Mouse (Mus musculus): ENCODE data around the gene Poc1a.
A peak's percentile ranks its signal among the peaks of the same experiment; 100 is the strongest.

Gene Poc1a

DNA sequence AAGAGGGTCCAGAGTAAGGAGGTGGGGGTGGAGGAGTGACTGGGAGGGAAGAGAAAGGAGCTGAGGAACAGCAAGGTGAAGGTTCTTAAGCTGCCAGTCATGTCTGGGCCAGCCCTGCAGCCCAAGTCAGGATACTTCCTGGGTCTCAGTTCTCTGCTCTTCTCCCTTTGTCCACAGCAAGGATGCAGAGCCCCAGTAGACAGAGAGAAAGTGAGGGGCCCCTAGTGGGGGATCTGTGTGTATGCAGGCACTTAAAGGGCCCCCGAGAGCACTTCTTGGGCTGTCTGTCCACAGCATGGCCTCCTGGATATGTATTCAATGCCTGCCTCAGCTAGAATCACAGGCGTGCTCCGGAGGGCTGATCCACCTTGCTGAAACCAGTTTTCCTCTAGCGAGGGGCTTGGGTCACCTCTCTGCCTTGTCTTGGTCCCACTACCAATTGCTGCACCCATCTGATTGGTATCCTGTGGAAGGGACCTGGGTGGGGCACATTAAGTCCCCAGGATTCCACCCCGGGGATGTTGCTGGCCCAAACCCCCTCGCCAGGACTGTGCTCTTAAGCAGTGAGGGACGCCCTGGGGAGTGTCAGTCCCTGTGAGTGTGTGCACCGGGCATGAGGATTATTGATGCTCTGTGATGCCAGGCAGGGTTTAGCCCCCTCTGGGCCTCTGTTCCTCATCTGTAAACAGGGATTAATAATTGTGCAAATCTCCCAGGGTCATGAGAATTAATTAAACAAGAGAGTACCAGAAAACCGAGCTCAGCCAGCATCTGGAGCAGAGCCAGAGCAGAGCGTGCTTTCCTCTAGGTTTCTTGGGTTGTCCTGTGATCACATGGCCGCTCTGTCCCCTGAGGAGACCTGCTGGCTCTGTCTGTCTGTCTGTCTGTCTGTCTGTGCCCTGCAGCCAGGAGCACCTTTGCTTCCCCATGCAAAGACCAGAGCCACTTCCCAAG, 114.1 kb downstream of the Poc1a start:
- DNase-seq (ENCODE audit: inconsistent age in 2 of 2, low spot score in 1 of 2), result peak in 1 of 2 experiments; percentile 37

DNA sequence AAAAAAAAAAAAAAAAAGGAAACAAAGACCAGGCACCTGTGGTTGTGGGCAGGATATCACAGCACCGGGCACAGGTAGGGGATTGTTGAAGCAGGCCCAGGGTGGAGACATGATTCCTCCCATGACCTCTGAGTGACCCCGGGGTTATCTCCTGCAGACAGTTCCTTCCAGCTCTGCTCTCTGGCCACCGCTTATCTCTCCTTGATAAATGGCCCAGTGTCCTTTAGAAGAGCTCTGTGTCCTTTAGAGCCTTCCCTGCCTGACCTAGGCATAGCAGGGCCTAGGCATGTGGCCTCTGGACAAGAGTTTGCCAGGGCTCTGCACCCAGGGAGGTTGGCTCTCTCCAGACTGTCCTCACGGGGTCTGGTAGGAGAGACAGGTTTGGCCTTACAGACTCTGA, 116.9 kb downstream of the Poc1a start:
- peak; percentile 68 to 78 for DNase-seq (ENCODE audit: inconsistent age in 2 of 2, low spot score in 1 of 2)

DNA sequence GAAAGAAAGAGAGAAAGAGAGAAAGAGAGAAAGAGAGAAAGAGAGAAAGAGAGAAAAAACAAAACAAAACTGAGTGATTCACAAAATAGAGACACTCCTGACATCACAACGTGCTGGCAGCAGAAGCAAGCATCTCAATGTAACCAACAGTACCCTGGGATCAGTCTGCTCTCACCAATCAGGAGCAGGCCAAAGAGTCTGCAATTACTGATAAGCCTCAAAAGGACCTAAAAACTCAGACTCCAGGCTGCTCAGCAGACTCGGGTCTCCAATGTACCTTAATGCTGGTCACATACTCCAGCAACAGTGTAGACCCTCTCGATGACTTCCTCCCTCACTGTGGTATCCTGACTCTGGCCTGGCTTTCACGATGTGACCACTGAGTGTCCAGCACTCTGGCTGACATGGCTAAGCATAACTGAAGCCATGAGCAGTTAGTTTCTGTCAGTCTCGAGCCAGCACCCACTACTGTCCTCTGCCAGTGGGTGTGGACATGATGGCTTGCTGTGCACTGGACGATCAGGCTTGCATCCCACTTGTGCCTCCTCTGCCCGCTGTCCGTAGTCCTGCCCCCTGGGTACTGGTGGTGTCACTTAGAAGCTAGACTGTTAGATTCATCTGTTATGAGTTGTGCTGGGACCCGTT, 117.9 kb downstream of the Poc1a start:
- no peak for DNase-seq (ENCODE audit: inconsistent age in 2 of 2, low spot score in 1 of 2)

DNA sequence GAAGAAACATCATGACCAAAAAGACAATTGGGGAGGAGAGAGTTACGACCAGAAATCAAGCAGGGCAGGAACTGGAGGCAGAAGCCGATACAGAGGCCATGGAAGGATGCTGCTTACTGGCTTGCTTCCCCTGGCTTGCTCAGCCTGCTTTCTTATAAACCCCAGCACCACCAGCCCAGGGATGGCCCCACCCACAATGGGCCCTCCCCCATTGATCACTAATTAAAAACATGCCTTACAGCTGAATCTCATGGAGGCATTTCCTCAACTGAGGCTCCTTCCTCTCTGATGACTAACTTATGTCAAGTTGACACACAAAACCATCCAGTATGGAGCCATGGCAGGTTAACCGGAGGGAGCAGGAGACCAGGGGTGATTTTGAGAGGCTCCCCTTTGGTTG, 118.9 kb downstream of the Poc1a start:
- DNase-seq (ENCODE audit: inconsistent age in 2 of 2, low spot score in 1 of 2), result no peak
